Mouse (Mus musculus): ENCODE data around the gene Cers1. TPM values are rescaled to one million over a fixed set of nuclear protein-coding genes. Genes with fewer than 3 reads are reported as not detected.

Gene Cers1
- polyA plus RNA-seq, 1 experiment from 2014 or later = 20.8 TPM

Other genes with a start within 250 kb of the Cers1 start
- 0.11 and 0.73 TPM in 2 replicates for gene Tm6sf2, start 242.9 kb upstream of the Cers1 start, polyA plus RNA-seq (2014; fragmentation: Nextera tagmentation; extraction: Ambion mirVana)
- 0.19 and 0.28 TPM in 2 replicates for gene Hapln4, start 232.3 kb upstream of the Cers1 start, polyA plus RNA-seq (2014; fragmentation: Nextera tagmentation; extraction: Ambion mirVana)
- 75.4 and 94.1 TPM in 2 replicates for gene Ncan, start 194.9 kb upstream of the Cers1 start, polyA plus RNA-seq (2014; fragmentation: Nextera tagmentation; extraction: Ambion mirVana)
- 41.4 and 46.0 TPM in 2 replicates for gene Nr2c2ap, start 184.4 kb upstream of the Cers1 start, polyA plus RNA-seq (2014; fragmentation: Nextera tagmentation; extraction: Ambion mirVana)
- 8.7 and 9.2 TPM in 2 replicates for gene Rfxank, start 176.6 kb upstream of the Cers1 start, polyA plus RNA-seq (2014; fragmentation: Nextera tagmentation; extraction: Ambion mirVana)
- 66.2 and 76.7 TPM in 2 replicates for gene Borcs8, start 176.3 kb upstream of the Cers1 start, polyA plus RNA-seq (2014; fragmentation: Nextera tagmentation; extraction: Ambion mirVana)
- 0.30 and 0.77 TPM in 2 replicates for gene Mef2b, start 176.1 kb upstream of the Cers1 start, polyA plus RNA-seq (2014; fragmentation: Nextera tagmentation; extraction: Ambion mirVana)
- gene Tmem161a, start 143.4 kb upstream of the Cers1 start, polyA plus RNA-seq (2014; fragmentation: Nextera tagmentation; extraction: Ambion mirVana) = 36.7 and 40.8 TPM in 2 replicates
- 2.3 and 3.3 TPM in 2 replicates for gene Slc25a42, start 103.5 kb upstream of the Cers1 start, polyA plus RNA-seq (2014; fragmentation: Nextera tagmentation; extraction: Ambion mirVana)
- gene Sugp2, start 81.5 kb upstream of the Cers1 start, polyA plus RNA-seq (2014; fragmentation: Nextera tagmentation; extraction: Ambion mirVana) = 55.6 and 71.5 TPM in 2 replicates
- 79.2 and 96.7 TPM in 2 replicates for gene Armc6, start 81.3 kb upstream of the Cers1 start, polyA plus RNA-seq (2014; fragmentation: Nextera tagmentation; extraction: Ambion mirVana)
- 31.5 and 42.8 TPM in 2 replicates for gene Homer3, start 32.9 kb upstream of the Cers1 start, polyA plus RNA-seq (2014; fragmentation: Nextera tagmentation; extraction: Ambion mirVana)
- 51.5 and 52.3 TPM in 2 replicates for gene Ddx49, start 13.3 kb upstream of the Cers1 start, polyA plus RNA-seq (2014; fragmentation: Nextera tagmentation; extraction: Ambion mirVana)
- 305 and 332 TPM in 2 replicates for gene Cope, start 13.3 kb upstream of the Cers1 start, polyA plus RNA-seq (2014; fragmentation: Nextera tagmentation; extraction: Ambion mirVana)
- gene Gdf1, start 14.0 kb downstream of the Cers1 start, polyA plus RNA-seq (2014; fragmentation: Nextera tagmentation; extraction: Ambion mirVana) = 2.1 and 4.2 TPM in 2 replicates
- gene Upf1, start 37.5 kb downstream of the Cers1 start, polyA plus RNA-seq (2014; fragmentation: Nextera tagmentation; extraction: Ambion mirVana) = 11.8 and 14.0 TPM in 2 replicates
- 0.48 TPM in 1 of 2 replicates, not detected in the other for gene Comp, start 57.8 kb downstream of the Cers1 start, polyA plus RNA-seq (2014; fragmentation: Nextera tagmentation; extraction: Ambion mirVana)
- 23.9 and 30.7 TPM in 2 replicates for gene Crtc1, start 123.8 kb downstream of the Cers1 start, polyA plus RNA-seq (2014; fragmentation: Nextera tagmentation; extraction: Ambion mirVana)
- gene Klhl26, start 161.2 kb downstream of the Cers1 start, polyA plus RNA-seq (2014; fragmentation: Nextera tagmentation; extraction: Ambion mirVana) = 19.3 and 19.6 TPM in 2 replicates
- gene Tmem59l, start 171.6 kb downstream of the Cers1 start, polyA plus RNA-seq (2014; fragmentation: Nextera tagmentation; extraction: Ambion mirVana) = 84.4 and 87.4 TPM in 2 replicates
- gene Crlf1, start 177.4 kb downstream of the Cers1 start, polyA plus RNA-seq (2014; fragmentation: Nextera tagmentation; extraction: Ambion mirVana) = 1.7 and 3.2 TPM in 2 replicates
- gene Rex1bd, start 191.0 kb downstream of the Cers1 start, polyA plus RNA-seq (2014; fragmentation: Nextera tagmentation; extraction: Ambion mirVana) = 174 and 199 TPM in 2 replicates
- 709 and 911 TPM in 2 replicates for gene Uba52, start 195.0 kb downstream of the Cers1 start, polyA plus RNA-seq (2014; fragmentation: Nextera tagmentation; extraction: Ambion mirVana)
- 363 and 380 TPM in 2 replicates for gene Fkbp8, start 211.9 kb downstream of the Cers1 start, polyA plus RNA-seq (2014; fragmentation: Nextera tagmentation; extraction: Ambion mirVana)
- 49.1 and 57.9 TPM in 2 replicates for gene Kxd1, start 212.2 kb downstream of the Cers1 start, polyA plus RNA-seq (2014; fragmentation: Nextera tagmentation; extraction: Ambion mirVana)
- 15.1 TPM in 2 replicates for gene Ell, start 223.7 kb downstream of the Cers1 start, polyA plus RNA-seq (2014; fragmentation: Nextera tagmentation; extraction: Ambion mirVana)